Mouse (Mus musculus) lung, adult 2 months (tissue): ENCODE measurements around the gene Ppil3.

ENCODE experiments used
- CTCF ChIP-seq: fragments of 200-500 bp; IDR thresholded peaks from 2 replicates; pipeline ENCODE4 v1.5.1; 2011; ENCODE audit warnings: mild to moderate bottlenecking, low read length, control low read depth; ENCODE audit not compliant: insufficient read depth
- POLR2A ChIP-seq: fragments of 200-500 bp; IDR thresholded peaks from 2 replicates; pipeline ENCODE4 v1.6.1; 2011; ENCODE audit warnings: low read depth, mild to moderate bottlenecking, control low read depth, low read length, borderline replicate concordance; ENCODE audit errors: extremely low read depth

DNA sequence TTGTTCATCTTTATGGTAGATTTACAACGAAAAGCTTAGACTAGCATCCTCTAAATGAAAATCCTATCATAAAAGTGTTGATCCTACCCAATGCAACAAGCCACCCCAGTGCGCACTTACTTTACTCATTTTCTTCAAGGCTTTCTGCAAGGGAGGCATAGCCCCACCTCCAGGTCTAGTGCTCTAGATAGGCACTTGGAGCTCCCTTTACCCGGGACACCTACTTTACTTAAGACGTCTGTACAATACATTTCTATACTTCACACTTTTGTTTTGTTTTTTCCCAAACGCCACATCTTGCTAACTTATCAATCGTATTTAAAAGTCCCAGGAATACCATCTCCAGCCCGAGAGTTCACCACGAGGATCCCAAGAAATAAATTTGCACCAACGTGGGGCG lies 595 bp downstream of the Ppil3 start:
- TF ChIP-seq POLR2A (no peak), CTCF (no peak)
